Mouse (Mus musculus): ENCODE data around the gene Cyp26c1.

DNA sequence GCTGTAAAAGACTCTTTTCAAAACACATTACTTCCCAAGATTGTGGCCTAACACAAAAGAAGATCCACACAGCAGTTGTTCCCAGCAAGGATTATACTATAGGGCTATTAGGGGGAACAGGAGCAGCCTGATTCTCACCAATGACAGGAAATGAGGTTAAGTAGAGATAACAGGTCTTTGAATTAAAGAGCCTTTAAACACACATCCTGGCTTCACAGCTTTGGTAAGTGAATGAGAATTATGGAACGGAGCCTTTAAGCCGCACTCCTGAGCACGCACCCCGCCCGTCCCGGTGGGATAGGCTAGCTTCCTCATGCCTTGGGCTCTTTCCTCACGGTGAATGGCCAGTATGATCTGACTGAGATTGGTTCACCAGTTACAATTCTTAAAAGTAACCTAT lies 54.7 kb downstream of the Cyp26c1 start:
- no peak for TF ChIP-seq POLR2A (IDR thresholded peaks at IDR 0.05; ENCODE audit: extremely low read depth, insufficient read depth, low read length)
- no peak for TF ChIP-seq CTCF (IDR thresholded peaks at IDR 0.05; ENCODE audit: extremely low read depth, insufficient read depth, low read length)
